Mouse (Mus musculus) granulocyte monocyte progenitor cell, adult 5-6 weeks (primary cell): ENCODE results near the gene Birc7. TPM values are rescaled to one million over a fixed set of nuclear protein-coding genes. Genes with fewer than 3 reads are reported as not detected.

Experiments used
- ATAC-seq: replicated peaks from 2 replicates; pipeline ENCODE4 v1.8.0; 2016; ENCODE audit warnings: mild to moderate bottlenecking, moderate TSS enrichment, inconsistent platforms; ENCODE audit not compliant: poor library complexity, severe bottlenecking
- total RNA-seq, 2 experiments: library from RNA; stranded (forward) in 1 of 2; stranded (reverse) in 1 of 2; fragments of 200-712, 200-1000 nt in 1 of 2; fragments of >200 nt in 1 of 2; fragmentation: Nextera tagmentation in 1 of 2; gene quantifications; 2 replicates each; pipeline ENCODE4 v1.2.3; 2014 to 2017

Gene Birc7
- total RNA-seq, 2 experiments from 2014 or later: not detected

- peak; percentile 45 for ATAC-seq
Measured at GRCm38 (mm10) chr2:180963956-180964355, 35.1 kb downstream of the Birc7 start.

GRCm38 (mm10) chr2:180966092-180966882 is 37.5 kb downstream of the Birc7 start:
- peak; percentile 36 for ATAC-seq

- ATAC-seq: peak; percentile 86
Measured at GRCm38 (mm10) chr2:180967010-180967763, 38.4 kb downstream of the Birc7 start, which contains the start of gene Arfgap1. Gene Arfgap1 (plus strand): TSS chr2:180967225.

- no peak for ATAC-seq
Measured at GRCm38 (mm10) chr2:180981133-180981532, 52.3 kb downstream of the Birc7 start.

Other genes with a start within 250 kb of the Birc7 start
- gene Dido1, start 219.0 kb upstream of the Birc7 start, total RNA-seq (2014; fragmentation: Nextera tagmentation): 44.8 and 57.8 TPM in 2 replicates
- 48.5 and 51.3 TPM in 2 replicates for gene Dido1, start 219.0 kb upstream of the Birc7 start, total RNA-seq (2017)
- 50.9 and 61.5 TPM in 2 replicates for gene Gid8, start 218.9 kb upstream of the Birc7 start, total RNA-seq (2014; fragmentation: Nextera tagmentation)
- gene Gid8, start 218.9 kb upstream of the Birc7 start, total RNA-seq (2017): 58.6 and 64.3 TPM in 2 replicates
- gene Slc17a9, start 203.8 kb upstream of the Birc7 start, total RNA-seq (2014; fragmentation: Nextera tagmentation): 19.4 and 21.5 TPM in 2 replicates
- 6.5 and 9.0 TPM in 2 replicates for gene Slc17a9, start 203.8 kb upstream of the Birc7 start, total RNA-seq (2017)
- gene Bhlhe23, start 152.1 kb upstream of the Birc7 start, total RNA-seq (2014; fragmentation: Nextera tagmentation): not detected in 2 replicates
- gene Bhlhe23, start 152.1 kb upstream of the Birc7 start, total RNA-seq (2017): not detected in 2 replicates
- gene Ythdf1, start 8.1 kb upstream of the Birc7 start, total RNA-seq (2014; fragmentation: Nextera tagmentation): 46.7 and 63.6 TPM in 2 replicates
- gene Ythdf1, start 8.1 kb upstream of the Birc7 start, total RNA-seq (2017): 34.0 and 35.8 TPM in 2 replicates
- gene Nkain4, start 25.7 kb downstream of the Birc7 start, total RNA-seq (2014; fragmentation: Nextera tagmentation): not detected in 2 replicates
- not detected in 2 replicates for gene Nkain4, start 25.7 kb downstream of the Birc7 start, total RNA-seq (2017)
- gene Arfgap1, start 38.2 kb downstream of the Birc7 start, total RNA-seq (2014; fragmentation: Nextera tagmentation): 27.5 and 31.3 TPM in 2 replicates
- 28.1 and 30.1 TPM in 2 replicates for gene Arfgap1, start 38.2 kb downstream of the Birc7 start, total RNA-seq (2017)
- 1.6 TPM in 1 of 2 replicates, not detected in the other for gene Col20a1, start 57.5 kb downstream of the Birc7 start, total RNA-seq (2014; fragmentation: Nextera tagmentation)
- gene Col20a1, start 57.5 kb downstream of the Birc7 start, total RNA-seq (2017): 0.04 TPM in 1 of 2 replicates, not detected in the other
- gene Chrna4, start 114.5 kb downstream of the Birc7 start, total RNA-seq (2014; fragmentation: Nextera tagmentation): not detected in 2 replicates
- gene Chrna4, start 114.5 kb downstream of the Birc7 start, total RNA-seq (2017): not detected in 2 replicates
- gene Kcnq2, start 206.3 kb downstream of the Birc7 start, total RNA-seq (2014; fragmentation: Nextera tagmentation): not detected in 2 replicates
- not detected in 2 replicates for gene Kcnq2, start 206.3 kb downstream of the Birc7 start, total RNA-seq (2017)
- gene Eef1a2, start 228.0 kb downstream of the Birc7 start, total RNA-seq (2014; fragmentation: Nextera tagmentation): not detected in 2 replicates
- not detected in 2 replicates for gene Eef1a2, start 228.0 kb downstream of the Birc7 start, total RNA-seq (2017)